Mouse (Mus musculus): Measurements from ENCODE around the gene Sema4g.

- TF ChIP-seq CTCF (IDR thresholded peaks at IDR 0.05 in 2 of 3, conservative IDR thresholded peaks at IDR 0.05 in 1 of 3; ENCODE audit: control insufficient read depth in 1 of 3, insufficient read depth in 1 of 3, low read depth in 2 of 3, low read length in 3 of 3, poor library complexity in 1 of 3, severe bottlenecking in 1 of 3), result no peak
- TF ChIP-seq ZKSCAN1 (IDR thresholded peaks at IDR 0.05; ENCODE audit: low read depth, low read length), result no peak
- TF ChIP-seq MYC (IDR thresholded peaks at IDR 0.05; ENCODE audit: low read depth, low read length), result no peak
- TF ChIP-seq POLR2A (IDR thresholded peaks at IDR 0.05; ENCODE audit: control insufficient read depth in 1 of 2, insufficient read depth in 1 of 2, low read depth in 1 of 2, low read length in 2 of 2, poor library complexity in 1 of 2), result no peak
- no peak for TF ChIP-seq ZNF384 (IDR thresholded peaks at IDR 0.05; ENCODE audit: low read depth, low read length)
- no peak for TF ChIP-seq ELF1 (IDR thresholded peaks at IDR 0.05; ENCODE audit: low read depth, low read length)
- TF ChIP-seq EP300 (IDR thresholded peaks at IDR 0.05; ENCODE audit: low read depth in 1 of 2, low read length in 2 of 2), result no peak
- TF ChIP-seq MAFK (IDR thresholded peaks at IDR 0.05; ENCODE audit: borderline replicate concordance, low read depth, low read length), result no peak
- TF ChIP-seq MYB (IDR thresholded peaks at IDR 0.05; ENCODE audit: low read depth, low read length), result no peak
- no peak for TF ChIP-seq CHD1 (IDR thresholded peaks at IDR 0.05; ENCODE audit: low read depth, low read length)
- no peak for TF ChIP-seq TAL1 (IDR thresholded peaks at IDR 0.05; ENCODE audit: low read length)
- no peak for TF ChIP-seq BHLHE40 (IDR thresholded peaks at IDR 0.05; ENCODE audit: borderline replicate concordance, low read depth, low read length)
- no peak for TF ChIP-seq USF2 (IDR thresholded peaks at IDR 0.05; ENCODE audit: borderline replicate concordance in 1 of 2, insufficient read depth in 1 of 2, low read depth in 1 of 2, low read length in 2 of 2)
Observed at GRCm38 (mm10) chr19:45025937-45026568, 37.2 kb downstream of the Sema4g start.
